Mouse (Mus musculus): ENCODE data around the gene Colq. TPM values are rescaled to one million over a fixed set of nuclear protein-coding genes. Genes with fewer than 3 reads are reported as not detected.
A peak's percentile ranks its signal among the peaks of the same experiment; 100 is the strongest.

The Colq gene
- polyA plus RNA-seq, 1 experiment = 3.0 TPM

- no peaks in the 10 kb centered on the region for H3K27me3 ChIP-seq (ENCODE audit: control insufficient read depth, insufficient read depth, insufficient read length)
- no peak overlapping the region for H3K4me3 ChIP-seq
- no peaks in the 10 kb centered on the region for H3K36me3 ChIP-seq (ENCODE audit: control insufficient read depth, insufficient read depth)
- TF ChIP-seq MAX (IDR thresholded peaks at IDR 0.05; ENCODE audit: low read depth) = no peak
- no peak for TF ChIP-seq POLR2AphosphoS2 (IDR thresholded peaks at IDR 0.05; ENCODE audit: insufficient read length, low read depth)
- TF ChIP-seq CEBPB (IDR thresholded peaks at IDR 0.05; ENCODE audit: insufficient read depth, poor library complexity, severe bottlenecking) = no peak
- no peak for TF ChIP-seq TCF3 (IDR thresholded peaks at IDR 0.05; ENCODE audit: insufficient read length, low read depth)
- no peaks in the 10 kb centered on the region for H3K79me2 ChIP-seq (ENCODE audit: control insufficient read depth, insufficient read depth)
- H3ac ChIP-seq (ENCODE audit: control insufficient read depth, insufficient read length) = no peak overlapping the region
- peak overlapping the region; percentile 30 for H3K4me2 ChIP-seq (ENCODE audit: low read depth)
Observed at GRCm38 (mm10) chr14:31577966-31578735, 13.0 kb downstream of the Colq start.

GRCm38 (mm10) chr14:31576846-31577697 is 14.1 kb downstream of the Colq start:
- TF ChIP-seq CEBPB (IDR thresholded peaks at IDR 0.05; ENCODE audit: insufficient read depth, poor library complexity, severe bottlenecking) (no peak), POLR2A (IDR thresholded peaks at IDR 0.05; ENCODE audit: insufficient read length, low read depth) (no peak), SRF (IDR thresholded peaks at IDR 0.05; ENCODE audit: control insufficient read depth, insufficient read length, low read depth) (no peak), MYOG (IDR thresholded peaks at IDR 0.05; ENCODE audit: control insufficient read depth in 1 of 3, insufficient read depth in 1 of 3, insufficient read length in 2 of 3, low read depth in 2 of 3) (no peak), TCF3 (IDR thresholded peaks at IDR 0.05; ENCODE audit: insufficient read length, low read depth) (no peak), E2F4 (IDR thresholded peaks at IDR 0.05; ENCODE audit: insufficient read depth) (no peak), POLR2AphosphoS2 (IDR thresholded peaks at IDR 0.05; ENCODE audit: insufficient read length, low read depth) (no peak), TCF12 (IDR thresholded peaks at IDR 0.05; ENCODE audit: insufficient read depth, poor library complexity, severe bottlenecking) (no peak), MAX (IDR thresholded peaks at IDR 0.05; ENCODE audit: low read depth) (no peak), REST (IDR thresholded peaks at IDR 0.05; ENCODE audit: insufficient read depth, insufficient read length) (no peak), USF1 (IDR thresholded peaks at IDR 0.05; ENCODE audit: low read depth) (no peak), MYOD1 (IDR thresholded peaks at IDR 0.05; ENCODE audit: control insufficient read depth in 1 of 3, insufficient read length in 2 of 3, low read depth in 2 of 3) (no peak)
- Histone ChIP-seq H3K4me3 (no peak overlapping the region), H3K79me2 (ENCODE audit: control insufficient read depth, insufficient read depth) (no peaks in the 10 kb centered on the region), H3K36me3 (ENCODE audit: control insufficient read depth, insufficient read depth) (no peaks in the 10 kb centered on the region), H3K27me3 (ENCODE audit: control insufficient read depth, insufficient read depth, insufficient read length) (no peaks in the 10 kb centered on the region), H3K4me2 (ENCODE audit: low read depth) (peak overlapping the region; percentile 53), H3ac (ENCODE audit: control insufficient read depth, insufficient read length) (no peak overlapping the region)

GRCm38 (mm10) chr14:31575866-31576265 is 15.3 kb downstream of the Colq start:
- H3ac ChIP-seq (ENCODE audit: control insufficient read depth, insufficient read length) = no peak overlapping the region
- TF ChIP-seq MYOD1 (IDR thresholded peaks at IDR 0.05; ENCODE audit: control insufficient read depth in 1 of 3, insufficient read length in 2 of 3, low read depth in 2 of 3) = peak in 1 of 3 experiments; percentile 71
- TF ChIP-seq REST (IDR thresholded peaks at IDR 0.05; ENCODE audit: insufficient read depth, insufficient read length) = no peak
- no peak overlapping the region for H3K4me3 ChIP-seq
- H3K4me2 ChIP-seq (ENCODE audit: low read depth) = peak overlapping the region; percentile 53
- H3K79me2 ChIP-seq (ENCODE audit: control insufficient read depth, insufficient read depth) = no peaks in the 10 kb centered on the region
- no peaks in the 10 kb centered on the region for H3K36me3 ChIP-seq (ENCODE audit: control insufficient read depth, insufficient read depth)
- H3K27me3 ChIP-seq (ENCODE audit: control insufficient read depth, insufficient read depth, insufficient read length) = no peaks in the 10 kb centered on the region

GRCm38 (mm10) chr14:31574903-31575665 is 16.1 kb downstream of the Colq start:
- Histone ChIP-seq H3K79me2 (ENCODE audit: control insufficient read depth, insufficient read depth) (no peaks in the 10 kb centered on the region), H3K36me3 (ENCODE audit: control insufficient read depth, insufficient read depth) (no peaks in the 10 kb centered on the region), H3ac (ENCODE audit: control insufficient read depth, insufficient read length) (no peak overlapping the region), H3K4me2 (ENCODE audit: low read depth) (peak overlapping the region; percentile 46), H3K4me3 (no peak overlapping the region), H3K27me3 (ENCODE audit: control insufficient read depth, insufficient read depth, insufficient read length) (no peaks in the 10 kb centered on the region)
- TF ChIP-seq TCF12 (IDR thresholded peaks at IDR 0.05; ENCODE audit: insufficient read depth, poor library complexity, severe bottlenecking) (no peak), POLR2A (IDR thresholded peaks at IDR 0.05; ENCODE audit: insufficient read length, low read depth) (no peak), USF1 (IDR thresholded peaks at IDR 0.05; ENCODE audit: low read depth) (no peak), REST (IDR thresholded peaks at IDR 0.05; ENCODE audit: insufficient read depth, insufficient read length) (no peak), MAX (IDR thresholded peaks at IDR 0.05; ENCODE audit: low read depth) (no peak), SRF (IDR thresholded peaks at IDR 0.05; ENCODE audit: control insufficient read depth, insufficient read length, low read depth) (no peak), CEBPB (IDR thresholded peaks at IDR 0.05; ENCODE audit: insufficient read depth, poor library complexity, severe bottlenecking) (no peak), E2F4 (IDR thresholded peaks at IDR 0.05; ENCODE audit: insufficient read depth) (no peak), MYOG (IDR thresholded peaks at IDR 0.05; ENCODE audit: control insufficient read depth in 1 of 3, insufficient read depth in 1 of 3, insufficient read length in 2 of 3, low read depth in 2 of 3) (no peak), MYOD1 (IDR thresholded peaks at IDR 0.05; ENCODE audit: control insufficient read depth in 1 of 3, insufficient read length in 2 of 3, low read depth in 2 of 3) (no peak), TCF3 (IDR thresholded peaks at IDR 0.05; ENCODE audit: insufficient read length, low read depth) (no peak), POLR2AphosphoS2 (IDR thresholded peaks at IDR 0.05; ENCODE audit: insufficient read length, low read depth) (no peak)

Measured in myocyte (in vitro differentiated cells).